Mouse (Mus musculus): Measurements from ENCODE around the gene Nfe2l2. TPM values are rescaled to one million over a fixed set of nuclear protein-coding genes. Genes with fewer than 3 reads are reported as not detected.
"Not testable (repeated sequence)": the region's sequence is repeated elsewhere in the genome, so short reads cannot be mapped to it uniquely, and the experiment has no call there.

Gene Nfe2l2
- total RNA-seq, 2 experiments from 2014 or later = 120 to 130 TPM

- DNase-seq = no peak
These were observed 10.3 kb upstream of the Nfe2l2 start for GRCm38 (mm10) chr2:75714766-75715165.

- DNase-seq = no peak
These were observed 8.6 kb upstream of the Nfe2l2 start for GRCm38 (mm10) chr2:75713083-75713482.

GRCm38 (mm10) chr2:75707420-75707819 lies 3.0 kb upstream of the Nfe2l2 start:
- DNase-seq = peak in 1 of 2 experiments; percentile 42

- DNase-seq = no peak
These were observed 2.0 kb upstream of the Nfe2l2 start for GRCm38 (mm10) chr2:75706435-75706834.

- peak; percentile 68 to 78 for DNase-seq
These were observed 816 bp upstream of the Nfe2l2 start for GRCm38 (mm10) chr2:75705162-75705752.

GRCm38 (mm10) chr2:75703375-75704181 lies 863 bp downstream of the Nfe2l2 start:
- DNase-seq = peak; percentile 94 to 95

GRCm38 (mm10) chr2:75702588-75702976 lies 1.9 kb downstream of the Nfe2l2 start:
- DNase-seq = no peak

GRCm38 (mm10) chr2:75701822-75702587 lies 2.4 kb downstream of the Nfe2l2 start:
- no peak for DNase-seq

GRCm38 (mm10) chr2:75701207-75701606 lies 3.2 kb downstream of the Nfe2l2 start:
- DNase-seq = no peak

- no peak for DNase-seq
These were observed 3.9 kb downstream of the Nfe2l2 start for GRCm38 (mm10) chr2:75700543-75700942.

- DNase-seq = no peak
These were observed 5.6 kb downstream of the Nfe2l2 start for GRCm38 (mm10) chr2:75698874-75699273.

- no peak for DNase-seq
These were observed 6.4 kb downstream of the Nfe2l2 start for GRCm38 (mm10) chr2:75698007-75698406.

GRCm38 (mm10) chr2:75697222-75697621 lies 7.2 kb downstream of the Nfe2l2 start:
- no peak for DNase-seq

- DNase-seq = peak; percentile 42 to 58
These were observed 8.1 kb downstream of the Nfe2l2 start for GRCm38 (mm10) chr2:75696371-75696770.

GRCm38 (mm10) chr2:75695676-75696350 lies 8.6 kb downstream of the Nfe2l2 start:
- peak in 1 of 2 experiments; percentile 65 for DNase-seq

- not testable (repeated sequence) for DNase-seq
These were observed 9.5 kb downstream of the Nfe2l2 start for GRCm38 (mm10) chr2:75694926-75695325.

GRCm38 (mm10) chr2:75692369-75692768 lies 12.1 kb downstream of the Nfe2l2 start:
- DNase-seq = no peak

- DNase-seq = no peak
These were observed 13.1 kb downstream of the Nfe2l2 start for GRCm38 (mm10) chr2:75691316-75691715.

GRCm38 (mm10) chr2:75690656-75691055 lies 13.8 kb downstream of the Nfe2l2 start:
- DNase-seq = no peak

- DNase-seq = no peak
These were observed 14.8 kb downstream of the Nfe2l2 start for GRCm38 (mm10) chr2:75689482-75690158.

GRCm38 (mm10) chr2:75688901-75689300 lies 15.5 kb downstream of the Nfe2l2 start:
- DNase-seq = no peak

Measured in adrenal gland, postnatal 36 days (tissue).